Mouse (Mus musculus) ovary, adult 18-20 months (tissue): ENCODE measurements around the gene Obsl1.

Experiments used
- DNase-seq: peaks from one replicate; pipeline ENCODE4 v3.0.0; 2022; ENCODE audit warnings: low spot score, mixed read lengths

Obsl1 gene

DNA sequence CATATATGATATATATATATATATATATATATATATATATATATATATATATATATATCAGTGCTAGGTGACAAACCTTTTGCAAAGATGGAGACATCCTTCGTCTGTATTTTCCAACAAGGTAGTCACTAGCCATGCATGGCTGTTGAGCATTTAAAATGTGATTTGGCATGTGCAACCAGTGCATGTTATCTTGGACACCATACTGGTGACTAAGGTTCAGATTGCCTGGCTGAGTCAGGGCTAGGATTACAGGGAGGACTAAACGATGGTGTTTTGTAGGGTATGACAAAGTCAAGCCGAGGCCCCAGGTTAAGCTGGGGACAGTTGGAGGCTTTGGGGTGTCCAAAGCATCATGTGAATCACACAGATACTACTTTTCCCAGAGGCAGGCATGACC is 50.8 kb downstream of the Obsl1 start:
- DNase-seq: no peak

DNA sequence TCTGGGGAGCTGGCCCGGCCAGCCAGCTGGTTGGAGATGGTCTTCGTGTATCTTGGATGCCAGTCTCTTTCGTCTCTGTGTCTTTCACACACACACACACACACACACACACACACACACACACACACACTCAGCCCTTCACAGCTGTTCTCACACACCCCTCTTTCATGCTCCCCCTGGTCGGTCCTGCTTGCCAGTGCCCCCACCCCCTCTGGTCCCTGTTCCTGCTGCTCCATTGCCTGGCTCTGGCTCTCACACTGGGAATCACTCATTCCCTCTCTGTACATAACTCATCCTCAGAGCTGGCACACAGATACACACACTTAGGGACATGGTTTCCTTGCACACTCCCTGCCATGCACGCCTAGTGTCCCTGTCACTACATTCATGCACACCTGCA is 54.4 kb downstream of the Obsl1 start:
- DNase-seq: no peak

DNA sequence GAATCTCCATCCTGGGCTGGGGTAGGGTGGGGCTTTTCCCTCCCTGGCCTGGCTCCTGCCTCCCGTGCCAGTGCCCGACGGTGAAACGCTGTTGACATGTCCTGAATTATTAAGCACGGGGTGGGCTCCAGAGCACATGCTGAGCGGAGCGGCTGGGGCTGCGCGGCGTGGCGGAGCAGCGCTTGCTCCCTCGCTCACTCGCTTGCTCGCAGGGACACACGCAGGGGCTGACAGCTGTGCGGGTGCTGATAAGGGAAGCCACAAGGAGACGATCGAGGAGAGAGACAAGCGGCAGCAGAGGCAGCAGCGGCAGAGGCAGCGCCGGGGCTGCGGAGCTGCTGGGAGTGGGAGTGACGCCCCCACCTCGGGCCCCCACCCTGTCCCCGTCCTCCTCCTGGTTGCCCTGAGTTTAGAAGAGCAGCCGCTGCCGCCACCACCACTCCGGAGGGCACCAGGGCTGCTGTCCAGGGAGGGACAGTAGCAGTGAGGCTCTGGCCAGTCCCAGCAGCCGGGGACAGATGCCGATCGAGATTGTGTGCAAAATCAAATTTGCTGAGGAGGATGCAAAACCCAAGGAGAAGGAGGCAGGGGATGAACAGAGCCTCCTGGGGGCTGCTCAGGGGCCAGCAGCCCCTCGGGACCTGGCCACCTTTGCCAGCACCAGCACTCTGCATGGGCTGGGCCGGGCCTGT is 55.8 kb downstream of the Obsl1 start, which contains the start of gene Asic4:
Gene Asic4 (plus strand): TSS at position 123 of the 692 bp plus-strand sequence.
- DNase-seq: no peak

DNA sequence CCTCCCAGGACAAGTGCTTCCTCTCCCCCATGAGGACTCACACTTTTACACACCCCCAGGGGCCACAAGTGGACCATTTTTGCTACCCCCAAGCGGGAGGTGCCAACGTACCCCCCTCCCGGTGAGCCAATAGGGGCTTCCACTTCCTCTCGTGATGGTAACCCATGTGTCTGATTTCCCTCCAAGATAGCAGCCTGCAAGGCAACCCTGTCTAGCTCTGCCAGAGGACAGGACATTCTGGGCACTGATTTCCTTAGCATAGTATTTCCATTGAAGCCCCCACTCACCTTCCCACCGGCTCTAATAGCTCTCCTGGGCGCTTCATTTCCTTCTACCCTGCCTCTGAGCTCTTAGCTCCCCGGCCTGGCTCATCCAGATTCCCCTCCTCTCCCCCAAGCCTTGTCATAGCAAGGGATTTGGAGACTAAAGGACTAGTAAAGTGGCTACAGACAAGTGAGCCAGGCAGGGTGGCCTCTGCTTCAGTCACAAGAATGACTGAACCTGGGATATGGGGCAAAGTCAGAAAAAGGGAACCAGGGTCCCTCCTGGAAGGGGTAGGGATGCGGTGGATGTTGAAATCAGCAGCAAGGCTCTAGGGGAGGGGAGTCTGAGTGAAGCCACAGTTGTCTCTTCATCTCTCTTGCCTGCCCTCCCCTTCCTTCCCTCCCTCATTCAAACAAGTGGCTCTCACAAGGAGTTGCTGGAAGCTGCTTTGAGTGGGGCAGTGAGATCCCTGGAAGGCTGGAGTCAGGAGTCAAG is 56.7 kb downstream of the Obsl1 start:
- no peak for DNase-seq

DNA sequence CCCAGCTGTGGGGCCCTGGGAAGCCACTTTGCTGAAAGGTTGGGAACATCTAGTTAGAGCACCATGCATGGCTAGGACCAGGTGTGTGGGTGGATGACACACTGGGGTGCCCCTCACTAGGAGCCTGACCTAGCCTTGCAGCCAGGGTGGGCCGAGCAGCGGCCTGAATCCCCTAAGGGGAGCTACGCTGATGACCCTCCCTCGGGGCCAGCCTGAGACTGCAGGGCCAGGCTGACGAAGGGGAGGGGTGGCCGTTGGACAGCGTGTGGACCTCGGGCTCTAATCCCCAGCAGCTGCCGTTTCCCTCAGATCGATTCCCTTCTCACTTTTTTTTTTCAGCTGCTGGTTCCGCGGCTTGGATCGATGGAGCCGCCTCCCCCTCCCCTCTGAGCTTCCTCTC is 57.3 kb downstream of the Obsl1 start:
- no peak for DNase-seq

DNA sequence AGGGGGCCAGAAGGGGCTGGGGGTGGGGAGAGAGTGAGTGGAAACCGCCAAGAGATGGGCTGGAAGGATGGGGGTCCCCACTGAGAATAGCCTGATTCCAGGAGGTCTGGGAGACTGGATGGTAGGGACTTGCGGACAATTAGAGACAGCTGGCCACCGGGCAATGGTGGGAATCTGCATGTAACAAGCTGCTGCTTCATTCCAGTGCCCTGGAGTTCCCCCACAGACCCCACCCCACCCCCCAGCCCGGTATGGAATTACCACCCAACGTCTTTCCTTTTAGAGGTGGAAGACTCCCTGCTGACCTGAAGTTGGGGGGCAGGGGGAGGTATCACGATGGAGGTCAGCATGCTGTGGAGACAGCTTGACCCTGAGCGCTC is 58.2 kb downstream of the Obsl1 start:
- no peak for DNase-seq

DNA sequence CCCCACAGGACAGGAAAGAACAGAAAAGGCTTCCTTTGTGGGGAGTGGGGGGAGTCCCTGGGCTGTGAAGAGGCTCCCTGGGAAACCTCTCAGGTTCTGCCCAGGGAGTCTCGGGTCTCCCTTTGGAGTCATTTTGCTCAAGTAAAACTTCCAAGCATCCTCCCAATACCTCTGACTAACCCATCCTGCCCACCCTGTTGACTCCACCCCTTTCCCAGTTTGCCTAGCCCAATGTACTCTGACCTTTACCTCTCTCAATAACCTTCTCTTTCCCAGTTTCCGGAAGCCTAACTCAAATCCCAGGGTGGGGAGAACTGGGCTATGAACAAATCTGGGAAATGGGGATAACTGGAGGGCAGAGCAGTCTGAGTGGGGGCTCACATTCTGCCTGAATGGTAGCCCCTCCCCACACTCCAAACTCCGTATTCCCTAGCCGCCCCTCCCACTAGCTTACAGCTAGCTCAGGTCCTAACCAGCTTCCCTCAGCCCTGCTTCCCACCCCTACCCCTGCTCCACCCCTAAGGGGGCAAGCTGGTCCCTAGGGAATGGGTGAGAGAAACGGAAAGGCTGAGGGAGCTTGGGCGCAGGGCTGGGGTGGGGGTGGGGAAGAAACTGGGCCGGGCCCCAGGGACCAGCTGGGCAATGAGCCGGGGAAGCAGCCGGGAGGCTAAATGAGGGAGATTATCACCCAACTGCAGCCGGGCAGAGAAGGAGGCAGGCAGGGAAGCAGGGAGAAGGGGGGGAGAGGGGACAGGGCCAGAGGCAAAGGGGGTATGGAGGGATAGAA is 58.8 kb downstream of the Obsl1 start:
- DNase-seq: no peak

DNA sequence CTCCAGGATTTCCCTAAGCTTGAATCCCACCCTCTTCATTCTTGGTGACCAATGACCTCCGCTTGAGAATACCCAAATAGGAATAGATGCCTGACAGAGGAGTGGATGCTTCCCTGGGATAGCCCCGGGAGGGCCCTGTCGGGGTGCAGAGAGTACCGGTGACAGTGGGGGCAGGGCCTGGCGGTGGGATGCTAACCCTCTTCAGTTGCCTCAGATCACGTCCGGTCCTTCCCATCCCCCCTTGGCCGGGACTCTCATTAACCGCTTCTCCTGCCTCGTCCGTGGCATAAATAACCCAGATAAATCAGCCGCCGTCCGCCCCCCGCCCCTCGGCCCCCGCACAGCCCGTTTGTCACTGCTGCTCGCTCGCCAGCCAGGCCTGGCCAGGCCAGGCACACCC is 59.6 kb downstream of the Obsl1 start:
- no peak for DNase-seq

DNA sequence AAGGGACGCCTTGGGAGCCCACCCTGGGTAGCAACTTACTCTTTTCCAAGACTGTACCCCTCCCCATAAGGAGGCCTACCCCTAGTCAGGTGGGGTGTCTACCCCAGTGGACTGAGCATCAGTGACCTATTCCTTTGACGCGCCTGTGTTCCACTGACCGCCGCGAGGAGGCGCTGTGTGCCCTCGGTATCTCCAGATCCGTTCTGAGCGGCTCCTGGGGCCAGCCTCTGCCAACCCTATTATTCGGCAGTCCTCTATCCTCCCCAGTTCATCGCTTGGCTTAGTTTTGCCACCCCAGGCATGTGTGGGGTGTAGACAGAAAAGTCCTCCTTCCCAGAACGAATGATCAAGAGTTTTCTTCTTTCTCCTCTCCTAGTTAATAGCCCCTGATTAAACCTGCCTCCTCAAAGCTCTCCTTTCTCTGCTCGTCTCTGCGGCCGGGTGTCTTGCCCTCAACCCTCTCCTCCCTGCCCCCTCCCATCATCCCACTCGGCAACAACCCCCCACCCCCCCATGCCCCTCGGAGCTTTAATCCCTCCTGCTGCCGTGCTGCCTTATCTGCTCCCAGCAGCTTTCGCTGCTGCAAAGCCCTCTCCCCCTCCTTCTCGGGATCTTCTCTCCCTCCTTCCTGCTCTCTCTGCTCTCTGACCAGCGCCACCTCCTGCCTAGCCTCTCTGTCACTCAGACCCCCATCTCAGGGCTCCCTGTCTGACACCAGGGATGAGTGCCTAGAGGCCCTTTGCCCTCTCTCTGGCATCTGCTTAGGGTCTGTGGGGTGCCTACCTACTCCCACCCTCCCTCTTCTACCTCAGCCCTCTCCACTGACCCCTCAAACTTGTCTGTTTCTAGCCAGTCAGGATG is 60.3 kb downstream of the Obsl1 start:
- no peak for DNase-seq

DNA sequence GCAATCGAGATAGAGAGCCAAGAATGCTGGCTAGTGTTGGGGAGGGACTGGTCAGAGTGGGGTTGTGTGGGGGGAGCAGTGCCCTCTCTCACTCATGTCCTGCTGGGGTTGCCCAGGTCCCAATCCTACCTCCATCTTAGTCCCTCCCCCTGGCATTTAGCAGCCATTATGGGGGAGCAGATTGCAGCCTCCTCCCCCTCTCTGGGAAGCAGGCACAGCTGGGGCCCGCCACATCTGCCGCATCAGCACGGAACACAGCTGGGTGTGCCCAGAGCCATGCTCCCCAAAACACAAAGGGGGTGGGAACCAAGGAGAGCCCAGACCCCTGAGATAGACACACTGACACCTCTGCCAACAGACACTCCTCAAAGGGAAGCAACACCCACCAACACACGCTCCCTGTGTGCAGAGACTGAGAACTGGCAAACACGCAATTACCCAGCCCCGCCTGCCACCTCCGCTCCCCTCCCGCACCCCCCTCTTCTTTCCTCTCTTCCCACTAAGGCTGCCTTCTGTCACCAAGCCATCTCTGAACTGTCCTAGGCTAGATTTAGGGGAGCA is 61.0 kb downstream of the Obsl1 start:
- no peak for DNase-seq

DNA sequence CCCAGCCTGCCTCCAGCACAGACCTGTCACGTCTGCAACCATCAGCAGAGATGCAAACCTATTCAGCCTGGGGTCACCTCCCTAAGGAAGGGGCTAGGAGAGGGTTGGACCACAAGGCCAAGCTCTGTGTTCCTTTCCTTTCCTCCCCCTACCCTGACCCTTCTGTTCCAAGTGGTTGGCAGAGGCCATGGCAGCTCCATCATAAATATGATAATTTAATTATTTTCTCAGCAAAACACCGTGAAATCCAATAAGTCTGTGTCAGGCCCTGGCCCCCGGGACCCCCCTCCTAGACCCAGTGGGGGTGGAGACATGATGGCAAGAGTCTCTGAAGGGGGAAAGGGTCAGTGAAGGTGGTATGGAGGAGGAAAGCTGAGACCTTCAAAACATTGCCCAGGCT is 62.0 kb downstream of the Obsl1 start:
- DNase-seq: no peak

DNA sequence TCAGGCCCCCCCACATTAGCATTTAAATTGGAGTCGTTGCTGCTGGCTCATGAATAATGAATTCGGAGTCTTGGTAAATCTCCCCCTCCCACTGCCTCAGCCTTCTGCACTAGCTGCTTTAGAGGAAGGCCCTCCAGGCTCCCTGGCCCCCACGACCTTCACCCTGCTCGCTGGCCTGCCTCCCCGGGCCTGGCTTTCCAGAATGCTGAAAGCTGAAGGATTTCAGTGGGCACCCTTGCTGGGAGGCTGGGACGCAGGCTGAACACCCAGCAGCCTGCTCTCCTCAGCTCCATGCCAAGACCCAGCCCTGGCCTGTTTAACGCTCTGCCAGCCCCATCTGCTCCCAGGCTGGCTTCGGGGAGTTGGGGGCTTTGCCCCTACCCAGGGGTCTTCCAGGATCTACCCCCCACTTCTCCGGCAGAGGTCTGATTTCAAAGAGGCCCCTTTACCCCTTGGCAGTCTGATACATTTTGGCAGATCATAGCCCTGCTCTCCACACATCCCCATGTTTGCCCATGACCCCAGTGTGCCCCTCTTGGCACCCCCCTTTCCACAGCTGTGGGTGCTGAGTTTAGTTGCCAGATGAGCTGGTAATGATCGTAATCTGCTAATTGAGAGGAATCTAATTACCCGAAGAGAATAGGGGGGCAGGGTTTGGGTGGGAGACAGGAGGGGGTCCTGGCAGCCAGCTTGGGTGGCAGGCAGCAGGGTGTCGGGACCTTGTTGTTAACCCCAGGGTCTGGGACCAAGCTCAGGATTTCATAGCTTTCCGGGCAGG is 62.8 kb downstream of the Obsl1 start:
- DNase-seq: no peak

DNA sequence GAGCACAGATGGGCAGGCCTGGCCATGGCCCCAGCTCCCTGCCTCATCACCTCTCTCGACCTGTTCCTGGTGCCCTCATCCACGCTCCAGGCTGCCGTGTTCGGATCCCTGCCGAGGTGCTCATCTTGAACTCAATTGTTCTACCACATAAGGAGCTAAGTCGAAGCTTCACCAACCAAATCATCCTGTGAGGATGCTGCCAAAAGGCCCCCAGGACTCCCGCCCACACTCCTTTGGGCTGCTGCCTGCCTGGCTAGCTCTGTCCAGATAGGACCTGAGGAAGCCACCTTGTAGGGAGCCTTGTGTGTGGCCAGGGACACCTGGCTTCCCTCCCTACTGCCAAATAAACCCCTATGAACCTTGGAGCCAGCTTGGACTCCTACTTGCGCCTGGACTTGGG is 63.4 kb downstream of the Obsl1 start:
- DNase-seq: no peak

DNA sequence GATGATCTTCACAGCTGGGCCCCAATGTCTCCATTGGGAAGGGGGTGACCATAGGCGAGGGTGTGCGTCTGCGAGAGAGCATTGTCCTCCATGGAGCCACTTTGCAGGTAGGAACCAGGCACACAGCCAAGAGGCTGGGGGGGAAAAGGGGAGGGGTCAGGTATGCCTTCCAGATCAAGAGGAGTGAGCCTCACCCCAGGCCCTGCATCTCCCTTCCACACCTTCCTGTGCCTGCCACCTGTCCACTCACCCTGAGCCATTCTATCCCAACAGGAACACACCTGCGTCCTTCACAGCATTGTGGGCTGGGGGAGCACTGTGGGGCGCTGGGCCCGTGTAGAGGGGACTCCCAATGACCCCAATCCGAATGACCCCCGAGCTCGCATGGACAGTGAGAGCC is 64.1 kb downstream of the Obsl1 start:
- DNase-seq: no peak

DNA sequence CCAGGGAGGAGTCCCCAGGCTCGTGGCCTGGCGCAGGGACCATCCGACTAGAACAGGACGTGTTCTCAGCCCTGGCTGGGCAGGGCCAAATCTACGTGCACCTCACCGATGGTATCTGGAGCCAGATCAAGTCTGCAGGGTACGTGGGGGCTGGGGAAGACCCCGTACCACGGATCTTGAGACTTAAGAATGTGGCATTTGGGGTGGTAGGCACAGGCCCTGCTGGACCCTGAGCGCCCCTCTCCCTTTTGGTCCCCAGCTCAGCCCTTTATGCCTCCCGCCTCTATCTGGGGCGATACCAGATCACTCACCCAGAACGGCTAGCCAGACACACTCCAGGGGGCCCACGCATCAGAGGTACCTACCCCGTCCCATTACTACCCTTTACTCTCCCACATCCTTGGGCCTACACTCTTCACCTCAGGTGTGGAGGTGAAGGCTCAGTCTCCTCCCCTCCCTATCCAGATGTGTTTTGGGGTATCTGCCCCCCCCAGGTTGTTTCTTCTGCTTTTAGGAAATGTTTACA is 64.7 kb downstream of the Obsl1 start:
- DNase-seq: no peak

DNA sequence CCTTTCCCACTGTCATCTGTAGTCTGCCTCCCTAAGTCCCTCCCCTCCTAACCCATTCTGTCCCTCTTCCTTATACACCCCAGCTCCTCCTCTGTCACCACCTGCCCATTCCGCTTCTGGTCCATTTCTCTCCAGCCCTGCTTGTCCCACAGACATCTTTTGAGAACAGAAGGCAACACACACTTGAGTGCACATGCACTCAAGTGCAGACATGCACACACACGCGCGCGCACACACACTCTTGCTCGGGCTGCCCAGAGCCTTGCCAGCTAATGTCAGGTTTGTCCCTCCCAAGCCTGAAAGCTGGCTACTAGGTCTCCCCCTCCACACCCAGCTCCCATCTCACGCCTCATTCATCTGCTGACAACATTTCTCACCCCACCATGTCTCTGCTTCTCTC is 65.6 kb downstream of the Obsl1 start:
- no peak for DNase-seq

DNA sequence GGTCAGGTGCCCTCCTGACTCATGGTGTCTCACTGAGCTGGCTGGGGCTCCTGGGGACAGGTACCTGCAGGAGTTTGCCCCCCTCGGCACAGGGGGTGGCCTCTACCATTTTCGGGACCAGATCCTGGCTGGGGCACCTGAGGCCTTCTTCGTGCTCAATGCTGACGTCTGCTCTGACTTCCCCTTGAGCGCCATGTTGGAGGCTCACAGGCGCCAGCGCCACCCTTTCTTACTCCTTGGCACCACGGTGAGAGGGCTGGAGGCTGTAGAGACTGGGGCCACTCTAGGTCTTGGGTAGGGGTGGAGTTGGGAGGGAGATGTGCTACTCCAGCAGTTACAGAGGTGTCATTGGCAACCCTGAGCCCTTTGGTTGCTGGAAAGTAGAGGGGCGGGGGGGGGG is 67.5 kb downstream of the Obsl1 start:
- no peak for DNase-seq

DNA sequence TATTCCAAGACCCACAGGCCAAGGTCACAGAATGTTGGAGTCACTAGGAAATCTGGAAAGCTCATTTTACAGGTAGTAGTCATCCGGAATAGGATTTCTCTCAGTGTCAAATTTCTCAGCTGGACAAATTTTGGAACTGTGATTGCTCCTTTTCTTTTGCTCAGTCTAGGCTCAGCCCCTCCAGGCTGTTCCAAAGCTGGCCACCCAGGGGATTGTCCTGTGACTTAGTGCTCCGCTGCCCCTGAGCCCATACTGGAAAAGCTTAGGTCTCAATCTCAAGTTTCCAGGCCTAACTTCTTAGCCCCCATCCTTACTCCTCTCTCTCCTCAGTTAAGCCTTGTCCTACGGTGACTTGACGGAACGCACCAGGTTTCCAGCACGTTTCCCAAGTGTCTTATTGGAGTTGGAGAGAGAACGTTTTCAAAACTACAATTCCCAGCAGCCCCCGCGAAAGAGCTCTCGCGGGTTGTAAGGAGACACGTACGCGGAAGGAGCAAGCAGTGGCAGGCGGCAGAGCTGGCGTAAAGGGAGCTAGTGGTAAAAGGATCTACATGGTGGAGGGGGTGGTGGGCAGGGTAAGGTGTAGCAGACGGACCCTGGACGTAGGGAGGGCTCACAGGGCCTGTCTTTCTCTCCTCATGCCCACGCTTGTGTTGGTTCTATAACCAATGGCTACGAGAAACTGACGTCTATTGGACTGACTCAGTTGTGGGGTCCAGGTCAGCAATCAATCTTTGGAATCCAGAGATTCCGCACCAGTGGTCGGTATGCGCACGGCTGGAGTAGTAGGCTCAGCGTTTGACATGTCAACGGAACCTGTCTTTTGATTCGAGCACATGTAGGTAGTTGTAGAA is 70.5 kb downstream of the Obsl1 start, which contains the start of gene Gmppa:
Gene Gmppa (plus strand): TSS at position 456 of the 854 bp plus-strand sequence.
- peak; percentile 71 for DNase-seq
